Mouse (Mus musculus) cerebellum, adult 11-12 months (tissue): ENCODE data around the gene Zc3h15.
"Not testable (repeated sequence)": the region's sequence is repeated elsewhere in the genome, so short reads cannot be mapped to it uniquely, and the experiment has no call there.

Experiments
- DNase-seq: peaks from one replicate; pipeline ENCODE4 v3.0.0; 2022

Zc3h15 gene

DNA sequence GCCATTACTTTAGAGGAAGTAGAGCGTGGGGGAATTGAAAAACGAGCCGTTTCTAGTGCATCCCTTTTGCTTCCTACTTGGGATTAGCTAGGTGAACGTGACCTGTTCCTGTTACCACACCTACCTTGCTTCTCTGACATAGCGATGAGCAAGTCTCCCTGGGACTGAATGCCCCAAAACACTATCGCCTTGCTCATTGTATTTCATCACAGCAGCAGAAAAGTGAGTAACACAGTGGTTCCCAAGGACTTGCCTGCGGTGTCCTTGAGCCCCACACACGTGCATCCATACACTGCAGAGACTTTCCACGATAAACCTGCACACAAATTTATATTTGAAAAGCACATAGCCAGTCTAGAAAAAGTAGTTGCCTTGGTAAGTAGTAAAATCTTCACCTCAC, 30.7 kb downstream of the Zc3h15 start:
- no peak for DNase-seq

DNA sequence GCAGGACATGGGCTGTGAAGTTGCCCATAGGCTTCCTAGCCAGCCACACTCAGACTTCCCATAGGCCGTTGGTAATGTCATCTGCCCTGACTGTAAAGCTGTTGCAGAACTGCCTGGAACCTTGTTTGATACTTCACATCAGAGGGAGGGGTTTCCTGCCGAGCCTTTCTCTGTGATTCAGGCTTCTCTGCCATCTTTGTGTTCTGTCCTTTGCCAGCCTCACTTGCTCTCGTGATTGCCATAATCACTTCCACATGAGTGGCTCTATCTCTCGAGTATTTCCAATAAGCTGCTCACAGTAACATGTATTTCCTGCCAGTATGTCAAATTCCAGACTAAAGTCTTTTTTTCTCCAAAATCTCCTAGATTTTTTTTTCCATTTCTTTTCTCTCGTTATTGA, 31.4 kb downstream of the Zc3h15 start:
- no peak for DNase-seq

DNA sequence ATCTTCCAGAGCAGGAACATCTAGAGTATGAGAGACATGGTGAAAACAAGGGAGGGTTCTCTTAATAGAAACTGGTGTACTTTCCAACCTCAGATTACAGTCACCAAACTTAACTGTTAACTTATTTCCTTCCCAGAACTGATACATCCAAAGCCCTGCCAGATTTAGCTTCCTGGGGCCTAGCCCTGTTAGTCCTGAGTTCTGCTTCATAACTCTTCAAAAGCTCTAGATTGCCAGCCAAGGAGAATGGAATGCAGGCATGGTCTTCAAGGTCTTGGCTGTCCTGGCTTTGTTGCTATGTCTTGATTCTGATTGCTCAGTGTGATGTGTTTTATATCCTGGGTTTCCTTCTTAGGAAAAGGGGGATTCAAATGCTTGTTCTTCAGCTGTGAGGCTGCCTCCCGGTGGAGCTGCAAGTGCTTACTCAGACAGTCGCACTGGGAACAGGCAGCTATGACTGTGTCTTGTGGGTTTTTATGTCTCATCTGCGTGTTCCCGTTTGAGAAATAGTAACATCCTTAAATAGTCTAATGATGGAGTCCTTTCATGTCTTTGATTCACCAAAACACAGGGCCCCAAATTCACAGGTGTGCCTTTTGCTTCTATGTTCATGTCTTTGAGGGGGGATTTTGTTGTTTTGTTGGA, 32.1 kb downstream of the Zc3h15 start:
- no peak for DNase-seq

DNA sequence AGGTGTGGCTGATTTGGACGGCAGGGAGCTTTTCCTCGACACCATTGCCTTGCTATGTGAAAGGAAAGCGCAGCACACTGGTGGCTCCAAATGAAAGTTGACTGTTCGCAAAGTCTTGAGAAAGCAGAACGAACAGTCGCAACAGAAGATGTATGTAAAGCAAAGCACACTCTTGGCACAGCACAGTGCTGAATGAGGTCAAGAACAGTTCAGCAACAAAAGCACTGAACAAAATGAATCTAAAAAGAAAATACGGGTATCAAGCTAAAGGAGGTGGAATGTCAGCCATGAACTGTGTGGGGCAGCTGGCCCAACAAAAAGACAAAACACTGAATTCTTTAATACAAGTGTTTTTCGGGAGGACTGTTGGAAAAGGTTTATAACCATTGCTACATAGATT, 37.1 kb downstream of the Zc3h15 start:
- DNase-seq = no peak

- no peak for DNase-seq
These were observed 37.5 kb downstream of the Zc3h15 start for GRCm38 (mm10) chr2:83681785-83682184.

GRCm38 (mm10) chr2:83682282-83682681, 38.0 kb downstream of the Zc3h15 start:
- no peak for DNase-seq

DNA sequence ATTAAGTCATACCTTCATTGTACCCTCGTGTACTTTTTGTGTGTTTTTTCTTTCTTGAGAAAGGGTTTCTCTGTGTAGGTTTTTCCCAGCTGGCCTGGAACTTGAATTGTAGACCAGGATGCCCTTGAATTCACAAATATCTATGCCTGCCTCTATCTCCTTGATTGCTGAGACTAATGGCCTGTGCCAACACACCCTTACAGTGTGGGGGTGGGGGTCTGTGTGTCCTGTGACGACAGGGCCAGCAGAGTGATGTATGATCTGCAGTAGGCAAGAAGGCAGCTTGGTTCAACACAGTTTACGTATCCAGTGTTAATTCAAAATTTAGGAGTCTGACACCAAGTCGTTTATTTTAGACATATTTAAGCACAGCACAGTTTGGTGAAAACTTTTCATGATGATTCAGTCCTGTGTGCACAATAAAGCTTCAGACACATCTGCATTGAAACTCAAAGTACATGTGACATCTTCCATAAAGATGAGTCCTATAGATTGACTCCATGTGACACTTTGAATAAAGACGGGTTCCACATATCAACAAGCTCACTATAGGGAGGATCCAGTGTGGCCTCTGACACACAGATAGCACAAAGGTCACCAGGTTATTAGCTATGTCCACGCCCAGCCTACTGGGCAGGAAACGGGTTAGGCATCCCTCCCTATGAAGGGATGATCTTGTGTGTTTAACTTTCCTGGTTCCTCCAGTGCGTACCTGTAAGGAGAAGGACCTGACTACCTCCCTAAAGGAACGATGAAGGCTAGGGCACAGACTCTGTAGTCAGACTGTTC, 39.7 kb downstream of the Zc3h15 start:
- DNase-seq = no peak

GRCm38 (mm10) chr2:83684691-83685090, 40.5 kb downstream of the Zc3h15 start:
- DNase-seq = no peak

DNA sequence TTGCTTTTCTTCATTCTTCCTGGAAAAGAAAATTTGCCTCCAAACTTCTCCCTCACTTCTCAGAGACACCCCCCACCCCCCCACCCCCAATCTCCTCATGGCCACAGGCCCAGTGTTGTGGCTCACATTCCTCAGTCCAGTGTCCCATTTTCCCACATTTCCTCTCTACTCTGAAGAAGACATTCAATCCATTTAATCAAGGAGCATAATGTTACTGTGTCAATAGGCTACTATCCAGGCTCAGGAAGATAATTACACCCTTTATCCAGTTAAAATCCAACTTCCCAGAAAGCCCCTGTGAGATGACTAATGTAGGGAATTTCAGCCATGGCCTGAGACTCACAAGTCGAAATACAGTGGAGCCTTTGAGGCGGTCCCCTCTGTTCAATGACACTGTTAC, 46.1 kb downstream of the Zc3h15 start:
- no peak for DNase-seq

DNA sequence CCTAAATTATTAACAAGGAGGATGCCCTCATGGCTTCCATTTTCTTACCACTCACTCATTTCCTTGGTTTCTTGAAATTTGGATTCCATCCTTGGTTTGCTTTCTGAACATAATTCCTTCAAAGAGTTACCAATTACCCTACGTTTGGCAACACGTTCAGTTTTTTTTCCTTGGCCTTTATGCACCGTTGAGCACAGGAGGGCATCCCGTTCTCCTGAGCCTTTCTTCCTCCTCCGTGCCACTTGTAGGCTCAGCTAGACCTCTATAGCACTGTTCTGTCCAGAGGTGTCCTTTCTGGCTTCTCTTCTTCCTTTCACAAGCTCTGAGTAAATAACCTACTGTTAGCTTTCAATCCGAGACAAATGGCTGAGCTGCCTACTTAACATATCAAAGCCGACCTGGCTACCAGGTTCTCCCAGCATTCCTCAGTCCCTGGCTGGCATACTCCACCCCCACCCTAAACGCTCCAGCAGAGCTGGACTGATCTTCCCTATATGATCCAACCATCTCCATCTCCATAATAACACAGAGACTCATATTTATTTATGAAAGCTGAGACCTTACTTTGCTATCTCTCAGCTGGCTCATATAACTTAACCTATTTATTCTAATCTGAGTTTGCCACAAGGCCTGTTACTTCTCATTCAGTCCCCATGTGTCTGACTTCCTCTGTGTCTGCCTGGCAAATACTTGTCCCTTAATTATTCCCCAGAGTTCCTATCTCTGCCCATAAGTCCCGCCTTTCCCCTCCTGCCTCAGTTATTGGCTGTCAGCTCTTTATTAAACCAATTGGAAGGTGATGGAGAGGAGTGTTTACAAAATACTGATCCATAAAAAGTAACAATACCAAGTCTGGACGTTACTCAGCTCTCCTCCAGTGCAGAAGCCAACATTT, 48.7 kb downstream of the Zc3h15 start:
- DNase-seq = no peak

DNA sequence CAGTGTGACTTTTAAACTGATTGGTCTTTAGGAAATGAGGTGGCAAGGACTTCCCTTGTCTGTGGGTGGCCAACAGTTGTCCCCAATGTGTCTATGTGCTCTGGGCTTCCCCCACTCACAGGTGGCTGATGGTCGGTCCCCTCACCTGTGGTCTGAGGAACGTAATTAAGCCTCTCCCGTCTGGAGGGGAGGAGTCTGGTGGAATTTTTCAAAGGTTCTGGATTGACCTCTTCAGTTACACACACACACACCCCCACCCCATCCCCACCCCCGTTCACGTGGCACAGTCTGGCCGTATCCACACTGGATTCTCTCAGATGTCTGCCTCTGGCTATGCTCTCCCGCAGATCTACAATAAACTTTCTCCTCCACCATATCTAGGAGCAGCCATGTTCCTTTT, 49.8 kb downstream of the Zc3h15 start:
- DNase-seq = no peak

DNA sequence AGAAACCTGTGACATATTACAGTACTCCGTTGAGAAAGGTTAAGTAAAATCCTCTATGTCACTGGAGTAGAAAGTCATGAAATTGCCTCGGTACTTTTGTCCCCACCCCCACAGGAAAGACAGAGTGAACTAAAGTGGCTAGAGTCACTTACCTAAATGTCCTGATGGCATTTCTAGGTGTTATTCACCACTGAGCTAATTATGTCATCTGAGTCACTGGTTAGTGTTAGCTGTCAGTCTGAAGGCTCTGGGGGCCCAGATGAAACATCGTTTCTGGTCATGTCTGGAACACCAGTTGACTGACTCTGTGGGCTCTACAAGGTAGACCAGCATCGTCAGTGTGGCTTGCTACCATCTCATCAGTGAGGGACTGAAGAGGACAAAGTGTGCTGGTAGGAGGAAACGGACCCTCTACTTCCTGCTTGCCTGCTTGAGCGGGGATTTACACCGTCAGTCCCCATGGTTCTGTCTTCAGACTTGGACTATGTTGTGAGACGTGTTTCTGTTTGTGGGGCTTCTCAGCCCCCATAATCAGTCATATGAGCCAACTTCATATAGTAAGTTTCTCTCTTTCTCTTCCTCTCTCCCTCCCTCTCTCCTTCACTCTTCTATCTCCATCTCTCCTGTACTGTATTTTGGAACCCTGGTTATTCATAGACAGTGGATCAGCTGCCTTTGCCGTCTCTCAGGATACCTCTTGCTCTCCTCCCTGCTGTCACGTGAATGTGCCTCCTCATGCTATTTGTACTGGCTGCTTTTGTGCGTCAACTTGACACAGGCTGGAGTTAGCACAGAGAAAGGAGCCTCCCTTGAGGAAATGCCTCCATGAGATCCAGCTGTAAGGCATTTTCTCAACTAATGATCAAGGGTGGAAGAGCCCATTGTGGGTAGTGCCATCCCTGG, 51.4 kb downstream of the Zc3h15 start:
- no peak for DNase-seq

DNA sequence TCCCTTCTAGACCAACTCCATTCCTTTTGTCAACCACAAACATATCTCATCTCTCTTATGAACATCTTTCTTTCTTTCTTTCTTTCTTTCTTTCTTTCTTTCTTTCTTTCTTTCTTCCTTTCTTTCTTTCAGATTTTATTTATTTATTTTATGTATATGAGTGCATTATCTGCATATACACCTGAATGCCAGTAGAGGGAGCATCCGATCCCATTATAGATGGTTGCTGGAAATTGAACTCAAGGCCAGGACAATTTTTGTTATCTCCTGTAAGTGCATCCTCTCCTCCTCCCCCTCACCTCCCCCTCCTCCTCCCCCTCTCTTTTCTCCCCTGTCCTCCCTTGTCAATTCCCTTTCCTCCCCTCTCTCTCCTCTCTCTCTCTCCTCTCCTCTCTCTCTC, 54.2 kb downstream of the Zc3h15 start:
- no peak for DNase-seq

GRCm38 (mm10) chr2:83699324-83699723, 55.1 kb downstream of the Zc3h15 start:
- no peak for DNase-seq

DNA sequence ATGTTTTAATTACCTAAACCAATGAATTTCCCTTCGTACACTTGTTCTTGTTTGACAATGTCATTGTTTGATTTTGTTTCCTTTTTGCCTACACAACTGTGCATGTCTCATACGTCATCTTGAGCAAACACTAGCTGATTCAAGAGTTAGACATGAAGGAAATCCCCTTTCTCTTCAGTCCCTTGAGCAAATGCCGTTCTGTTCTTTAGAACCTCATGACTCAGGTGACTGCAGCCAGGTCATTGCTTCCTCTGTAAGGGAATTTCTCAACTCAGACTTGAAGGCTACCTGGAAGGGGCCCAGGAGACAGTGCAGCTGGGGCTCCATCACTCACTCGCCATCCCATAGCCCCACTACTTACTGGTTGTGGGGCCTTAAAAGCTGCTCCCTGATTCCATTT, 56.4 kb downstream of the Zc3h15 start:
- DNase-seq = no peak

DNA sequence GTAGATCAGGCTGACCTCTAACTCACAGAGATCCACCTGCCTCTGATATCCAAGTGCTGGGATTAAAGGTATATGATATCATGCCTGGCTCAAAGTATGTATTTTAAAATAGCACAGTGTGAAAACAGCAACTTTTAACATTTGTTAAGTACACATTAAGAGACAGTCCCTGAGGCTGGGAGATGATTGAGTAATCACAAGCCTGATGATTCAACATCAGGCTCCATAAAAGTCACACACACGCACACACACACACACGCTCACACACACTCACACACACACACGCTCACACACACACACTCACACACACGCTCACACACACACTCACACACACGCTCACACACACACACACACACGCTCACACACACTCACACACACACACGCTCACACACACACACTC, 58.2 kb downstream of the Zc3h15 start:
- DNase-seq = no peak

GRCm38 (mm10) chr2:83705580-83706158, 61.4 kb downstream of the Zc3h15 start:
- no peak for DNase-seq

DNA sequence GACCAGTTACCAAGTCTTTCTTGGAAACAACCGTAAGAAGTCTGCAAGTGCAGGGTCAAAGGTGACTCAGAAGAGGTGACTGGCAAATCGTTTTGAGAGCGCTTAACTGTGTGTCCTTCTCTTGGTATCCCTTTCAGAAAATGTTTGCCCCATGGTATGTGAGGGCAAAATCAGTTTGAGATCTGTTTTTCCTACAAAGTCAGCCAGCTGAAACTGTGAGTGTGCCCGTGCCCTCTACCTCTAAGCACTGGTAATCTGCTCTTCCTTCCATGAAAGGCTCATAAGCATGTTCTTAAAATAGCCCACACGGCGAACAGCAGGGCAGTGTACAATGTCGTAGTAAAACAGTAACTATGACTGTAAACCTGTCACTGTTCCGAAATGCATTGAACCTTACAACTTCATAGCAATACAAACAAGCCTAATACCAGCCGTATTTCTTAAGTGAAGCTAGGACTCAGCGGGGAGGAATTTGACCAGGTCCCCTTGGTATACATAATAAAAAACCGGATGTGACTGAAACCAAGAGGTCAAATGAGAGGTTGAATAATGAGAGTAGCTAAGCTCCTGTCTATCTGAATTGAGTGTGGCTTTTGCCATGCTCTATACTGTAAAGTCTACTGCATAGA, 65.8 kb downstream of the Zc3h15 start:
- no peak for DNase-seq

GRCm38 (mm10) chr2:83713281-83713680, 69.0 kb downstream of the Zc3h15 start:
- DNase-seq = not testable (repeated sequence)

GRCm38 (mm10) chr2:83713946-83714345, 69.7 kb downstream of the Zc3h15 start:
- no peak for DNase-seq
